Mouse (Mus musculus): Measurements from ENCODE around the gene Afm. TPM values are rescaled to one million over a fixed set of nuclear protein-coding genes. Genes with fewer than 3 reads are reported as not detected.

Gene Afm
- polyA plus RNA-seq, 1 experiment, result not detected

DNA sequence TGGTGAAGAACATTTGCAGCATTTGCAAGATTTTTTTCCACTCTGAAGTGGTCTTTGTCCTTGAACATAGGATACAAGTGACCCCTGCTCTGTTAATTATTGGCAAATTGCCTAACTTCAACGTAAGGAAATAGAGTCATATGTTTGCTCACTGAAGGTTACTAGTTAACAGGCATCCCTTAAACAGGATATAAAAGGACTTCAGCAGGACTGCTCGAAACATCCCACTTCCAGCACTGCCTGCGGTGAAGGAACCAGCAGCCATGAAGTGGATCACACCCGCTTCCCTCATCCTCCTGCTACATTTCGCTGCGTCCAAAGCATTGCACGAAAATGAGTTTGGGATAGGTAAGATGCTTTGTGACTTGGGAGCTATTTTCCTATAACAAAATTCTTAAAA is 28.2 kb upstream of the Afm start, which contains the start of gene Afp:
Afp (plus strand) TSS at position 220 of the 400 bp plus-strand sequence.
- TF ChIP-seq E2F4 (IDR thresholded peaks at IDR 0.05; ENCODE audit: insufficient read depth) (no peak), TCF3 (IDR thresholded peaks at IDR 0.05; ENCODE audit: insufficient read length, low read depth) (no peak), TCF12 (IDR thresholded peaks at IDR 0.05; ENCODE audit: insufficient read depth, poor library complexity, severe bottlenecking) (no peak), MYOG (IDR thresholded peaks at IDR 0.05; ENCODE audit: control insufficient read depth in 1 of 3, insufficient read depth in 1 of 3, insufficient read length in 2 of 3, low read depth in 2 of 3) (no peak), USF1 (IDR thresholded peaks at IDR 0.05; ENCODE audit: low read depth) (no peak), CEBPB (IDR thresholded peaks at IDR 0.05; ENCODE audit: insufficient read depth, poor library complexity, severe bottlenecking) (no peak), MYOD1 (IDR thresholded peaks at IDR 0.05; ENCODE audit: control insufficient read depth in 1 of 3, insufficient read length in 2 of 3, low read depth in 2 of 3) (no peak), SRF (IDR thresholded peaks at IDR 0.05; ENCODE audit: control insufficient read depth, insufficient read length, low read depth) (no peak), MAX (IDR thresholded peaks at IDR 0.05; ENCODE audit: low read depth) (no peak), REST (IDR thresholded peaks at IDR 0.05; ENCODE audit: insufficient read depth, insufficient read length) (no peak), POLR2AphosphoS2 (IDR thresholded peaks at IDR 0.05; ENCODE audit: insufficient read length, low read depth) (no peak), POLR2A (IDR thresholded peaks at IDR 0.05; ENCODE audit: insufficient read length, low read depth) (no peak)
- no peak within 1 kb of the TSS for H3ac ChIP-seq (ENCODE audit: control insufficient read depth, insufficient read length)
- no peak within 1 kb of the TSS for H3K4me2 ChIP-seq (ENCODE audit: low read depth)
- H3K36me3 ChIP-seq (ENCODE audit: control insufficient read depth, insufficient read depth), result no peaks in the 10 kb centered on the region
- H3K4me3 ChIP-seq, result no peak within 1 kb of the TSS
- no peaks in the 10 kb centered on the region for H3K79me2 ChIP-seq (ENCODE audit: control insufficient read depth, insufficient read depth)
- H3K27me3 ChIP-seq (ENCODE audit: control insufficient read depth, insufficient read depth, insufficient read length), result peaks cover 16% of the 10 kb centered on the region

DNA sequence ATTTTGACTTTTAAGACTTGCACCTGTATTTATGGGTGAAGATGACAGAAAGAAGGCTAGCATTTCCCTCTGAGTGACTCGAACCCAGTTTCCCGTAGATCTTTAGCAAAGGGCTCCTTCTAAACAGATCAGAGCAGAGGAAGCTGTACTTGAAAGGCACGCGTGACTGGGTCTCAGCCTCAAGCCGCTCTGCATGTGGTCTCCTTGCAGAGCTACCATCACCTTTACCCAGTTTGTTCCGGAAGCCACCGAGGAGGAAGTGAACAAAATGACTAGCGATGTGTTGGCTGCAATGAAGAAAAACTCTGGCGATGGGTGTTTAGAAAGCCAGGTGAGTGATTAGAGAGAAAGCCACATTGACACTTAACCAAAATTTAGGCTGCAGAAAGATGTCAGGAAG is 26.3 kb upstream of the Afm start:
- H3K79me2 ChIP-seq (ENCODE audit: control insufficient read depth, insufficient read depth), result no peaks in the 10 kb centered on the region
- H3K4me3 ChIP-seq, result no peak overlapping the region
- no peak for TF ChIP-seq USF1 (IDR thresholded peaks at IDR 0.05; ENCODE audit: low read depth)
- H3K36me3 ChIP-seq (ENCODE audit: control insufficient read depth, insufficient read depth), result no peaks in the 10 kb centered on the region
- H3ac ChIP-seq (ENCODE audit: control insufficient read depth, insufficient read length), result no peak overlapping the region
- H3K4me2 ChIP-seq (ENCODE audit: low read depth), result no peak overlapping the region
- H3K27me3 ChIP-seq (ENCODE audit: control insufficient read depth, insufficient read depth, insufficient read length), result peaks cover 21% of the 10 kb centered on the region

DNA sequence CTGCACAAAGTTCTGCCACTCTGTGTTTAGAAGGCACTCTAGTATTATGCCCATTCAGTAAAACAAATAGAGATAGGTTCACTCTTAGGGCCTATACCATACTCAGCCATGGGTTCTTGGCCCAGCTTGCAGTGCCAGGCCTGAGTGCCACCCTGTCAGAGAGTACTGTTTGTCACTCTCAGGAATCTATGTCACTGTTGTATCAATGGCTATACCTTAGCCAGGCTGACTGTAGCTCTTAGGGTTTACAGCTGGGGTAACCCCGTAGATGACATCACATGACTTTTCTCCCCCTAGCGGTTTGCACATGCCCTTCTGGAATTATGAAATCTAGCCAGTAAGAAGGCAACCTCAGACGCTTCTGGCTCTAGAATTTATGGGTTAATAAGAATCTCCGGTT is 24.4 kb upstream of the Afm start:
- Histone ChIP-seq H3K4me2 (ENCODE audit: low read depth) (no peak overlapping the region), H3K4me3 (no peak overlapping the region), H3K27me3 (ENCODE audit: control insufficient read depth, insufficient read depth, insufficient read length) (peaks cover 26% of the 10 kb centered on the region), H3K79me2 (ENCODE audit: control insufficient read depth, insufficient read depth) (no peaks in the 10 kb centered on the region), H3K36me3 (ENCODE audit: control insufficient read depth, insufficient read depth) (no peaks in the 10 kb centered on the region), H3ac (ENCODE audit: control insufficient read depth, insufficient read length) (no peak overlapping the region)
- no peak for TF ChIP-seq E2F4 (IDR thresholded peaks at IDR 0.05; ENCODE audit: insufficient read depth)
- TF ChIP-seq SRF (IDR thresholded peaks at IDR 0.05; ENCODE audit: control insufficient read depth, insufficient read length, low read depth), result no peak
- no peak for TF ChIP-seq POLR2AphosphoS2 (IDR thresholded peaks at IDR 0.05; ENCODE audit: insufficient read length, low read depth)
- TF ChIP-seq CEBPB (IDR thresholded peaks at IDR 0.05; ENCODE audit: insufficient read depth, poor library complexity, severe bottlenecking), result no peak
- TF ChIP-seq MYOG (IDR thresholded peaks at IDR 0.05; ENCODE audit: control insufficient read depth in 1 of 3, insufficient read depth in 1 of 3, insufficient read length in 2 of 3, low read depth in 2 of 3), result no peak
- no peak for TF ChIP-seq MAX (IDR thresholded peaks at IDR 0.05; ENCODE audit: low read depth)
- TF ChIP-seq MYOD1 (IDR thresholded peaks at IDR 0.05; ENCODE audit: control insufficient read depth in 1 of 3, insufficient read length in 2 of 3, low read depth in 2 of 3), result no peak
- TF ChIP-seq POLR2A (IDR thresholded peaks at IDR 0.05; ENCODE audit: insufficient read length, low read depth), result no peak
- no peak for TF ChIP-seq TCF3 (IDR thresholded peaks at IDR 0.05; ENCODE audit: insufficient read length, low read depth)
- no peak for TF ChIP-seq USF1 (IDR thresholded peaks at IDR 0.05; ENCODE audit: low read depth)
- no peak for TF ChIP-seq TCF12 (IDR thresholded peaks at IDR 0.05; ENCODE audit: insufficient read depth, poor library complexity, severe bottlenecking)
- TF ChIP-seq REST (IDR thresholded peaks at IDR 0.05; ENCODE audit: insufficient read depth, insufficient read length), result no peak

DNA sequence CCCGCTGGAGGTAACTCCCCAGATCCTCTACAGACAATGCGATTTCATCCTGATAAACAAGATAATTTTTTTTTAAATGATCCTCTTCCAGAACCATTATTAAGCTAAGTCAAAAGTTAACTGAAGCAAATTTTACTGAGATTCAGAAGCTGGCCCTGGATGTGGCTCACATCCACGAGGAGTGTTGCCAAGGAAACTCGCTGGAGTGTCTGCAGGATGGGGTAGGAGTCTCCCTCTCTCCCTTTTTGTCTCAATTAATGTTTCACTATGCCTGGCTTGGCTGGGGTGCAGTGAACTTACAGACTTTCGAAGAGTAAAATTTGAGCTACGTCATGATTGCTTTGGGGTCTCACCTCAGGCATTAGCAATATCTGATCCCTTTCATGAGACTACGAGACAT is 19.2 kb upstream of the Afm start:
- Histone ChIP-seq H3K27me3 (ENCODE audit: control insufficient read depth, insufficient read depth, insufficient read length) (peaks cover 16% of the 10 kb centered on the region), H3K36me3 (ENCODE audit: control insufficient read depth, insufficient read depth) (no peaks in the 10 kb centered on the region), H3K79me2 (ENCODE audit: control insufficient read depth, insufficient read depth) (no peaks in the 10 kb centered on the region), H3K4me3 (no peak overlapping the region), H3K4me2 (ENCODE audit: low read depth) (no peak overlapping the region), H3ac (ENCODE audit: control insufficient read depth, insufficient read length) (no peak overlapping the region)
- no peak for TF ChIP-seq USF1 (IDR thresholded peaks at IDR 0.05; ENCODE audit: low read depth)
- no peak for TF ChIP-seq POLR2AphosphoS2 (IDR thresholded peaks at IDR 0.05; ENCODE audit: insufficient read length, low read depth)
- TF ChIP-seq E2F4 (IDR thresholded peaks at IDR 0.05; ENCODE audit: insufficient read depth), result no peak
- no peak for TF ChIP-seq TCF3 (IDR thresholded peaks at IDR 0.05; ENCODE audit: insufficient read length, low read depth)
- no peak for TF ChIP-seq MYOD1 (IDR thresholded peaks at IDR 0.05; ENCODE audit: control insufficient read depth in 1 of 3, insufficient read length in 2 of 3, low read depth in 2 of 3)
- no peak for TF ChIP-seq CEBPB (IDR thresholded peaks at IDR 0.05; ENCODE audit: insufficient read depth, poor library complexity, severe bottlenecking)
- TF ChIP-seq MAX (IDR thresholded peaks at IDR 0.05; ENCODE audit: low read depth), result no peak
- TF ChIP-seq POLR2A (IDR thresholded peaks at IDR 0.05; ENCODE audit: insufficient read length, low read depth), result no peak
- no peak for TF ChIP-seq MYOG (IDR thresholded peaks at IDR 0.05; ENCODE audit: control insufficient read depth in 1 of 3, insufficient read depth in 1 of 3, insufficient read length in 2 of 3, low read depth in 2 of 3)
- TF ChIP-seq SRF (IDR thresholded peaks at IDR 0.05; ENCODE audit: control insufficient read depth, insufficient read length, low read depth), result no peak
- TF ChIP-seq TCF12 (IDR thresholded peaks at IDR 0.05; ENCODE audit: insufficient read depth, poor library complexity, severe bottlenecking), result no peak
- no peak for TF ChIP-seq REST (IDR thresholded peaks at IDR 0.05; ENCODE audit: insufficient read depth, insufficient read length)

DNA sequence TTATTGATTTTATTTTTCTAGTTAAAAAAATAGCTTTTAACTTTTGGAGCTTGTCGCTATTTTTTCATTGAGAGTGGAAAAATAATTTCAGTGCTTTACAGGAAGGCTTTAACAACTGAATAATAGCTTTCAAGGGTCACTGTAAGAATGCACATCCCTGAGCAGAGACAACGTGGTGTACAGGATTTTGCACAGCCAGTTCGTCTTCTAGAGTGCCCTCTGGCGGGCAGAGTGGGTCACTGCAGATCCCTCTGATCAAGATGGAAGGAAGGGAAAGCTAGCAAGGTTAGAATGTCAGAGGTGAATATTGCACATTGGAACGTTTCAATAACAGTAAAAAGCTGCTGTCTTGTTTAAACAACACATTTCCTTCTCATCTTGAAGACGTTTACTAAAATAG is 18.0 kb upstream of the Afm start:
- Histone ChIP-seq H3ac (ENCODE audit: control insufficient read depth, insufficient read length) (no peak overlapping the region), H3K4me2 (ENCODE audit: low read depth) (no peak overlapping the region), H3K79me2 (ENCODE audit: control insufficient read depth, insufficient read depth) (no peaks in the 10 kb centered on the region), H3K36me3 (ENCODE audit: control insufficient read depth, insufficient read depth) (no peaks in the 10 kb centered on the region), H3K4me3 (no peak overlapping the region), H3K27me3 (ENCODE audit: control insufficient read depth, insufficient read depth, insufficient read length) (peaks cover 16% of the 10 kb centered on the region)
- TF ChIP-seq USF1 (IDR thresholded peaks at IDR 0.05; ENCODE audit: low read depth), result no peak
- no peak for TF ChIP-seq CEBPB (IDR thresholded peaks at IDR 0.05; ENCODE audit: insufficient read depth, poor library complexity, severe bottlenecking)
- no peak for TF ChIP-seq TCF12 (IDR thresholded peaks at IDR 0.05; ENCODE audit: insufficient read depth, poor library complexity, severe bottlenecking)
- TF ChIP-seq MYOG (IDR thresholded peaks at IDR 0.05; ENCODE audit: control insufficient read depth in 1 of 3, insufficient read depth in 1 of 3, insufficient read length in 2 of 3, low read depth in 2 of 3), result no peak
- no peak for TF ChIP-seq MAX (IDR thresholded peaks at IDR 0.05; ENCODE audit: low read depth)
- no peak for TF ChIP-seq REST (IDR thresholded peaks at IDR 0.05; ENCODE audit: insufficient read depth, insufficient read length)
- TF ChIP-seq SRF (IDR thresholded peaks at IDR 0.05; ENCODE audit: control insufficient read depth, insufficient read length, low read depth), result no peak
- TF ChIP-seq MYOD1 (IDR thresholded peaks at IDR 0.05; ENCODE audit: control insufficient read depth in 1 of 3, insufficient read length in 2 of 3, low read depth in 2 of 3), result no peak
- no peak for TF ChIP-seq E2F4 (IDR thresholded peaks at IDR 0.05; ENCODE audit: insufficient read depth)
- no peak for TF ChIP-seq POLR2A (IDR thresholded peaks at IDR 0.05; ENCODE audit: insufficient read length, low read depth)
- TF ChIP-seq POLR2AphosphoS2 (IDR thresholded peaks at IDR 0.05; ENCODE audit: insufficient read length, low read depth), result no peak
- TF ChIP-seq TCF3 (IDR thresholded peaks at IDR 0.05; ENCODE audit: insufficient read length, low read depth), result no peak
